Mouse (Mus musculus): ENCODE data around the gene Crhr1. TPM values are rescaled to one million over a fixed set of nuclear protein-coding genes. Genes with fewer than 3 reads are reported as not detected.
A peak's percentile ranks its signal among the peaks of the same experiment; 100 is the strongest.

Gene Crhr1
- polyA plus RNA-seq, 1 experiment from 2014 or later: 2.3 TPM

GRCm38 (mm10) chr11:104164257-104164656 is 31.6 kb downstream of the Crhr1 start:
- H3K36me3 ChIP-seq: no peaks in the 10 kb centered on the region
- H3K4me3 ChIP-seq (replicated peaks): no peak overlapping the region
- no peaks in the 10 kb centered on the region for H3K27me3 ChIP-seq
- H3K9me3 ChIP-seq: no peaks in the 10 kb centered on the region
- no peak for ATAC-seq
- H3K4me1 ChIP-seq (replicated peaks): no peaks in the 10 kb centered on the region; the same call in 1 of the 2 replicates
- no peak overlapping the region for H3K27ac ChIP-seq
- 91% methylated on average over 10 of the region's 10 CpGs for WGBS
- no peak overlapping the region for H3K4me2 ChIP-seq (replicated peaks)
- no peak overlapping the region for H3K9ac ChIP-seq (replicated peaks)

GRCm38 (mm10) chr11:104171281-104171781 is 38.7 kb downstream of the Crhr1 start:
- H3K36me3 ChIP-seq: no peaks in the 10 kb centered on the region
- H3K4me3 ChIP-seq (replicated peaks): no peak overlapping the region
- peak overlapping the region; percentile 36; the same call in 1 of the 2 replicates for H3K9ac ChIP-seq (replicated peaks)
- H3K9me3 ChIP-seq: no peaks in the 10 kb centered on the region
- peak; percentile 79 for ATAC-seq
- H3K4me1 ChIP-seq (replicated peaks): 0 out of 2 replicates have a peak, but pooled peaks cover 3% of the 10 kb centered on the region
- no peak overlapping the region for H3K27ac ChIP-seq
- WGBS: 32% methylated on average over 12 of the region's 12 CpGs
- H3K27me3 ChIP-seq: peaks cover 5% of the 10 kb centered on the region; the same call in 1 of the 2 replicates
- peak overlapping the region; percentile 17; the same call in 1 of the 2 replicates for H3K4me2 ChIP-seq (replicated peaks)

GRCm38 (mm10) chr11:104178893-104179292 is 46.2 kb downstream of the Crhr1 start:
- Histone ChIP-seq H3K9me3 (no peaks in the 10 kb centered on the region), H3K4me1 (replicated peaks) (no peaks in the 10 kb centered on the region; the same call in 1 of the 2 replicates), H3K4me3 (replicated peaks) (no peak overlapping the region), H3K27ac (no peak overlapping the region), H3K36me3 (no peaks in the 10 kb centered on the region), H3K9ac (replicated peaks) (no peak overlapping the region), H3K4me2 (replicated peaks) (no peak overlapping the region), H3K27me3 (no peaks in the 10 kb centered on the region)
- 33% methylated on average over 7 of the region's 7 CpGs for WGBS
- ATAC-seq: no peak

GRCm38 (mm10) chr11:104179804-104180203 is 47.1 kb downstream of the Crhr1 start:
- no peak overlapping the region for H3K4me2 ChIP-seq (replicated peaks)
- no peaks in the 10 kb centered on the region for H3K36me3 ChIP-seq
- H3K9me3 ChIP-seq: no peaks in the 10 kb centered on the region
- H3K4me1 ChIP-seq (replicated peaks): no peaks in the 10 kb centered on the region; the same call in 1 of the 2 replicates
- ATAC-seq: peak; percentile 58; the same call in 1 of the 2 replicates
- no peak overlapping the region for H3K9ac ChIP-seq (replicated peaks)
- WGBS: 68% methylated on average over 5 of the region's 5 CpGs
- no peak overlapping the region for H3K27ac ChIP-seq
- no peaks in the 10 kb centered on the region for H3K27me3 ChIP-seq
- H3K4me3 ChIP-seq (replicated peaks): no peak overlapping the region

- no peaks in the 10 kb centered on the region for H3K27me3 ChIP-seq
- no peak overlapping the region for H3K4me2 ChIP-seq (replicated peaks)
- 84% methylated on average over 3 of the region's 3 CpGs for WGBS
- H3K36me3 ChIP-seq: no peaks in the 10 kb centered on the region
- ATAC-seq: no peak
- no peak overlapping the region for H3K4me3 ChIP-seq (replicated peaks)
- no peak overlapping the region for H3K9ac ChIP-seq (replicated peaks)
- no peak overlapping the region for H3K27ac ChIP-seq
- no peaks in the 10 kb centered on the region for H3K9me3 ChIP-seq
- H3K4me1 ChIP-seq (replicated peaks): no peaks in the 10 kb centered on the region; the same call in 1 of the 2 replicates
These were observed 49.5 kb downstream of the Crhr1 start for GRCm38 (mm10) chr11:104182141-104182540.

GRCm38 (mm10) chr11:104186135-104186836 is 53.6 kb downstream of the Crhr1 start, which contains the start of gene Sppl2c:
TSS of gene Sppl2c (plus strand) at chr11:104186327.
- Histone ChIP-seq H3K9me3 (no peaks in the 10 kb centered on the region), H3K27ac (no peak within 1 kb of the TSS), H3K27me3 (no peaks in the 10 kb centered on the region), H3K4me3 (replicated peaks) (no peak within 1 kb of the TSS), H3K4me1 (replicated peaks) (no peaks in the 10 kb centered on the region), H3K36me3 (no peaks in the 10 kb centered on the region), H3K9ac (replicated peaks) (no peak within 1 kb of the TSS), H3K4me2 (replicated peaks) (no peak within 1 kb of the TSS)
- no peak for ATAC-seq
- WGBS: 91% methylated on average over 13 of the region's 13 CpGs

- ATAC-seq: no peak
- Histone ChIP-seq H3K4me3 (replicated peaks) (no peak overlapping the region), H3K9me3 (no peaks in the 10 kb centered on the region), H3K4me2 (replicated peaks) (no peak overlapping the region), H3K36me3 (no peaks in the 10 kb centered on the region), H3K9ac (replicated peaks) (no peak overlapping the region), H3K4me1 (replicated peaks) (no peaks in the 10 kb centered on the region), H3K27me3 (no peaks in the 10 kb centered on the region), H3K27ac (no peak overlapping the region)
- WGBS: 91% methylated on average over 9 of the region's 9 CpGs
These were observed 54.1 kb downstream of the Crhr1 start for GRCm38 (mm10) chr11:104186837-104187150.

- Histone ChIP-seq H3K4me2 (replicated peaks) (no peak overlapping the region), H3K4me3 (replicated peaks) (no peak overlapping the region), H3K4me1 (replicated peaks) (no peaks in the 10 kb centered on the region), H3K27me3 (no peaks in the 10 kb centered on the region), H3K36me3 (no peaks in the 10 kb centered on the region), H3K9me3 (no peaks in the 10 kb centered on the region), H3K9ac (replicated peaks) (no peak overlapping the region), H3K27ac (no peak overlapping the region)
- ATAC-seq: no peak
- 94% methylated on average over 10 of the region's 10 CpGs for WGBS
These were observed 55.1 kb downstream of the Crhr1 start for GRCm38 (mm10) chr11:104187766-104188165.

- no peak overlapping the region for H3K4me3 ChIP-seq (replicated peaks)
- H3K9ac ChIP-seq (replicated peaks): no peak overlapping the region
- H3K36me3 ChIP-seq: no peaks in the 10 kb centered on the region
- H3K27ac ChIP-seq: no peak overlapping the region
- H3K9me3 ChIP-seq: no peaks in the 10 kb centered on the region
- ATAC-seq: no peak
- no peaks in the 10 kb centered on the region for H3K4me1 ChIP-seq (replicated peaks)
- 88% methylated on average over 2 of the region's 2 CpGs for WGBS
- 0 out of 2 replicates have a peak, but pooled peaks cover 3% of the 10 kb centered on the region for H3K27me3 ChIP-seq
- H3K4me2 ChIP-seq (replicated peaks): no peak overlapping the region
These were observed 57.4 kb downstream of the Crhr1 start for GRCm38 (mm10) chr11:104190008-104190407.

GRCm38 (mm10) chr11:104195382-104195781 is 62.7 kb downstream of the Crhr1 start:
- H3K4me3 ChIP-seq (replicated peaks): no peak overlapping the region
- WGBS: 77% methylated on average over 11 of the region's 11 CpGs
- H3K27ac ChIP-seq: no peak overlapping the region
- peak overlapping the region; percentile 26; the same call in 1 of the 2 replicates for H3K4me2 ChIP-seq (replicated peaks)
- no peaks in the 10 kb centered on the region for H3K9me3 ChIP-seq
- H3K4me1 ChIP-seq (replicated peaks): no peaks in the 10 kb centered on the region
- peak; percentile 63; the same call in 1 of the 2 replicates for ATAC-seq
- no peaks in the 10 kb centered on the region for H3K36me3 ChIP-seq
- no peak overlapping the region for H3K9ac ChIP-seq (replicated peaks)
- peaks cover 13% of the 10 kb centered on the region for H3K27me3 ChIP-seq

GRCm38 (mm10) chr11:104195791-104196190 is 63.1 kb downstream of the Crhr1 start:
- no peak overlapping the region for H3K4me3 ChIP-seq (replicated peaks)
- H3K27me3 ChIP-seq: peaks cover 13% of the 10 kb centered on the region
- H3K36me3 ChIP-seq: no peaks in the 10 kb centered on the region
- WGBS: 8% methylated on average over 9 of the region's 9 CpGs
- H3K4me2 ChIP-seq (replicated peaks): peak overlapping the region; percentile 26; the same call in 1 of the 2 replicates
- no peak overlapping the region for H3K9ac ChIP-seq (replicated peaks)
- peak; percentile 91 for ATAC-seq
- H3K4me1 ChIP-seq (replicated peaks): no peaks in the 10 kb centered on the region
- H3K9me3 ChIP-seq: no peaks in the 10 kb centered on the region
- no peak overlapping the region for H3K27ac ChIP-seq

- Histone ChIP-seq H3K4me2 (replicated peaks) (no peak overlapping the region), H3K27me3 (peaks cover 13% of the 10 kb centered on the region), H3K4me3 (replicated peaks) (no peak overlapping the region), H3K36me3 (no peaks in the 10 kb centered on the region), H3K9ac (replicated peaks) (no peak overlapping the region), H3K27ac (no peak overlapping the region), H3K4me1 (replicated peaks) (no peaks in the 10 kb centered on the region), H3K9me3 (peaks cover 9% of the 10 kb centered on the region; the same call in 1 of the 2 replicates)
- ATAC-seq: no peak
- WGBS: 11% methylated on average over 10 of the region's 10 CpGs
These were observed 65.2 kb downstream of the Crhr1 start for GRCm38 (mm10) chr11:104197861-104198260.
